Mouse (Mus musculus) lung, postnatal 4 days (tissue): ENCODE results near the gene Pspn.
A peak's percentile ranks its signal among the peaks of the same experiment; 100 is the strongest.

Source experiments
- DNase-seq, 2 experiments: peaks; one replicate each; pipeline ENCODE4 v3.0.0; 2021

Gene Pspn

DNA sequence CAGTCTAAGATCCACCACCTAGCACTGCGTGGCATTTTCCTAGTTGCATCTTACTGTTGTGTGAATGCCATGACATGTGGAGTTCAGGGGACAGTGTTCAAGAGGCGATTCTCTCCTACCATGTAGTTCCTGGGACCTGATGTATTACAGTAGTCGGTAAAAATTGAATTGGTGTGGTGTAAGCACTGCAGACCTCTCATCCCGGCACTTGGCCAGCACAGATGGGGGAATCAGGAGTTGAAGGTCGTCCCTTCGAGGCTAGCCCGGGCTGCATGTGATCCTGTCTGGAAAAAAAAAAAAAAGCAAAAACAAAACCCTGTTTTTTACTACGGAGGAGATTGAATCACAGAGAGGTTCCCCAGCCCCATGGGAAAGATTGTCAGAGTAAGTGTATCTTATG is 4.8 kb downstream of the Pspn start:
- no peak for DNase-seq

DNA sequence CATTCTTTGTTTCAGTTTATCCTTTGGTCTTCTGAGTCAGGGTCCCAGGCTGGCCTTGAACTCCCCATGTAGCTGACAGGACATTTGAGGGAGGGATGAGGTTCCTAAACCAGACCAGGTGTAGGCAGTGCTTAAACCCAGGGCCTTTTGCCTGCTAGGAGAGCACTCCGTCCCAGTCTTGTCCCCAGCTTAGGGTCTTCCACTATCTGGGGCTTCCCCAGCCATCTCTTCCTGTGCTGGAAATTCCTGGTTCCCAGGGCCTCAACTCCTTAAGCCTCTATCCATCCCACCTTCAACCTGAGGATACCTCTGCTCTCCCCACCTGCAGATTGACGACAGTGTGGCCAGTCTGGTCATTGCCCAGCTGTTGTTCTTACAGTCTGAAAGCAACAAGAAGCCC is 8.9 kb downstream of the Pspn start:
- peak in 1 of 2 experiments; percentile 7 for DNase-seq

DNA sequence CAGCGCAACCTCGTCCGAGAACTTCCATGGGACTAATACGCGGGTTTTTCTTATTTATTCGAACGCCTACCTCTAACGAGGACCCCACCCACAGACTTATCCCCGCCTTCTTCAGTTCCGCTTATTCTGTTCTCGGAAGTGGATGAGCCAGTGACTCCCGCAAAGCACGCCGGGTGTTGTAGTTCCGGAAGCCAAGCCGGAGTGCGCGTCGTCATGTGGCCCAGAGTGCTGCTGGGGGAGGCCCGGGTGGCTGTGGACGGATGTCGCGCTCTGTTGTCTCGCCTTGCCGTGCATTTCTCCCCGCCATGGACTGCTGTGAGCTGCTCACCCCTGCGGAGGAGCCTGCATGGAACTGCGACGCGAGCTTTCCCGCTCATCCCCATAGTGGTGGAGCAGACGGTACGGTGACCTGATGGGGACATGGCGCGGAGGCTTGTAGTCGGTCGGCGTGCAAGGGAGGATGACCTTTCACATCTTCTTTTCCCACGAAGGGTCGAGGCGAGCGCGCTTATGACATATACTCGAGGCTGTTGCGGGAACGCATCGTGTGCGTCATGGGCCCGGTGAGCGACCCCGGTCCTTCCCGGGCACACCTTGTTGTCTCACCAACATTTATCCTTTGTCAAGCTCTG is 9.6 kb downstream of the Pspn start, which contains the start of gene Clpp:
TSS of gene Clpp (plus strand) at position 191 of the 632 bp plus-strand sequence.
- peak; percentile 96 for DNase-seq

DNA sequence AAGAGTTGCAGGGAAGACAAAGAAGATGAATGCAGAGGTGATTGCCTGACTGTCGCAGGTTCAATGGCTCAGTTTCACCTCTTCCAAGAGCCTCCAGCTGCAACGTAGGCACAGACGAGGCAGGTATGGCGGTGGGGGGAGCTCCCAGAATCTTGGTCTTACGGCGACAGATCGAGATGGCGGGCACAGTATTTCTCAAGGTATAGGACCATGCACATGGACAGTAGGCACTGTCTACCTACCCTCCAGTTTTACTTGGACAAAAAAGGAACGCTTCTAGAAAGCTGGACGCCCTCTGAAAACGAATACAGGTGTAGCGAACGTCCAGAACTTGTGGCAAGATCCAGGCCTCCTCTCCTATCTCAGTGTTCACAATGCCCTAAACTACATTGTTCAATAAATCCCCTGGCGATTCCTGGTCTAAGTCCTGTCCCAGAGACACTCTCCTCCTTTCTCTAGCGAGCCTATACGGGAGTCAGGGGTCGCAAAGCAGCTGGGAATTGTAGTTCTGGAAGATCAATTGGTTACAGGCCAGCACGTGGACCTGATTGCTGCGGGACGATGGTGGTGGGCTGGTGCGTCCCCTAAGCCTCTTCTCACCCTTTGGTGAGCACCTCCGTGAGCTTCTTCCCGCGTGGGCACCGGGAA is 10.2 kb downstream of the Pspn start:
- peak; percentile 19 to 82 for DNase-seq

DNA sequence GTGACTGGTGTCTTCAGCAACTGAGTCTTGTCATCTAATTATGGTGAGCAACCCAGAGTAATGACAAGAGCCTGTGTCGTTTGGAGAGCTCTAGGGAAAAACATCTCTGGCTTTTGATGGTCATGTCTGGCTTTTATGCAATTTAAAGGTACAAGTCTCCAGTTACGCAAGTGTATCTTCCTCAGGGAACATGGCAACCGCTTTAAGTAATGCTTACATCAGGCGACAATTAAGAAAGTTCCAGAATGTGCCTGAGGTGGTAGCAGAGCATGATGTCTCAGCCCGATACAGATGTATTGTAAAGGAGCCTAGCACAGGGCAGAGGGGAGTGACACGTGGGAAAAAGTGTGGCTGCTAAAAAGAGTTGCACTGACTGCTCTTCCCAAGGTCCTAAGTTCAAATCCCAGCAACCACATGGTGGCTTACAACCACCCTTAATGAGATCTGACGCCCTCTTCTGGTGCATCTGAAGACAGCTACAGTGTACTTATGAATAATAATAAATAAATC is 10.8 kb downstream of the Pspn start:
- DNase-seq = peak in 1 of 2 experiments; percentile 9

DNA sequence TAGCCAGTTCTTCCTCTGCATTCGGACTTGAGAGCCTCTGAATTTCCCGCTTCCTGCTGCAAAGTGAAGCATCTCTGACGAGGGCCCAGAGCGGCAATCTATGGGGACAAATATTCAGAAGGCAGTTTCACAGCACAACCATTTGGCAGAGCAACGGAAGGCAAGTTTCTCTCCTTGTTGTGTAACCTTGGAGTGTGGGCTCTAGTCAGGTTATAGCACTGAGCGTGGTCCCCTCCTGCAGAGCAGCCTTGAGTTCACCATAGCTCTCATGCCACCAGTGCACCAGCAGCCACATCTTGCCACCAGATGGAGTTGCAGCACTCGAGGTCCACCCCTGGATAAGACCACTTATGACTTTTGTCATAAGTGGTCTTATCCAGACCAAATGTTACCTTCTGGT is 11.4 kb downstream of the Pspn start:
- DNase-seq = peak in 1 of 2 experiments; percentile 18

DNA sequence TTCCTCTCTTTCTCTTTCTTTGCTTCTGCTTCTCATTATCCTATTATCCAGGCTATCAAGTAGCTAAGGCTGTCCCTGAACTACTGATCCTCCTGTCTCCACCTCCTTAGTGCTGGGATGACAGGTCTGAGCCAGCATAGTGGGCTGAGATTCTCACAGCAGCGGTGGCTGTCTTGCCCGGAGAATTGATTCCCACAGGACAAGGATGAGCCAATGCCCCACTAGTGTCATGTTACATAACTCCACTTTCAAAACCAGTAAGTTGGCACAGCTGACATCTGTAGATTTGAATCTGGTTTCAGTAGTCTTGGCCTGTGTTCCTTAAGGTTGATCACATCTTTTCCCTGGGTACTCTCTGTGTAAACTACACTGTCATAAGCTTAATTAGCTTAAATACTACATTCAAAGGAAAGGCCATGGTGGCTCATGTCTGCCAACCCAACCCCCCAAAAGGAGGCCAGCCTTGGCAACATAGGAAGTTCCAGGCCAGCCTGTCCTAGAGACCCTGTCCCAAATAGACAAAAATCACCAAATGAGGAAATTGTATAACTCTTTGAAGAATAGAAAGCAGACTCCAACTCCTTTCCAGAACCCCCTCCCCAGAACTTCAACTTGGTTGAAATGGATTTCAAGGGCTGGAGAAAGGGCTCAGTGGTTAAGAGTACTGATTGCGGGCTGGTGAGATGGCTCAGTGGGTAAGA is 13.6 kb downstream of the Pspn start:
- DNase-seq = peak in 1 of 2 experiments; percentile 5

DNA sequence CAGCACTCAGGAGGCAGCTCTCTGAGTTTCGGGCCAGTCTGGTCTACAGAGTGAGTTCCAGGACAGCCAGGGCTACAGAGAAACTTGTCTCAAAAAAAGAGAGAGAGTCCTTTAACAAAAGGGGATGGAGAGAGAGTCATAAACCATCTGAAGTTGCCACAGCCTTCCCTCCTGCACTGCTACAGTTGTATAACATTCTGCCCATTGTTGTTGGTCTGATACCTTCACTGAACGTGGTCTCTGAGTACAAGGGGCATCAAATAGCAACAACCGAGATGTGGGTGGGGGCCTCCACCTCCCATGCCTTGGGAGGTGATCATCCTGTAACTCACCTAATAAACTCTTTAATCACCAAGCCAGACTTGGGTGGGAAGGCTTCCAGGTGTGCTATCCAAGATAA is 14.2 kb downstream of the Pspn start:
- DNase-seq = peak in 1 of 2 experiments; percentile 4

DNA sequence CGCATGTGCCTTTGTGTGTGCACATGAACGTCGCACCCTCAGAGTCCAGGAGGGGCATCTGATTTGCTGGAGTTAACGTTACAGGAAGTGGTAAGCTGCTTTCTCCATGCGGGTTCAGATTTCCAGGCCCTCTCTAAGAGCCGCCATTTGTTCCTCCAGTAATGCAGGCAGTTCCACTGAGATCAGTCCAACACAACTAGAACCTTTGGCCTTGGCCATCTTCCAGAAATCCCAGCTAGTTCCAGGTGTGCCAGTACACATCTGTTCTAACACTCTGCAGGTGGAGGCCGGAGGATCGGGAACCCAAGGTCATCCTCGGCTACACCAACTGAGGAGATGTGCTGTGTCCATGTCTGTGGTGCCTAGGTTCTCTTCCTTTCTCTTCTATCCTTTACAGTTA is 14.9 kb downstream of the Pspn start:
- DNase-seq = peak in 1 of 2 experiments; percentile 17

DNA sequence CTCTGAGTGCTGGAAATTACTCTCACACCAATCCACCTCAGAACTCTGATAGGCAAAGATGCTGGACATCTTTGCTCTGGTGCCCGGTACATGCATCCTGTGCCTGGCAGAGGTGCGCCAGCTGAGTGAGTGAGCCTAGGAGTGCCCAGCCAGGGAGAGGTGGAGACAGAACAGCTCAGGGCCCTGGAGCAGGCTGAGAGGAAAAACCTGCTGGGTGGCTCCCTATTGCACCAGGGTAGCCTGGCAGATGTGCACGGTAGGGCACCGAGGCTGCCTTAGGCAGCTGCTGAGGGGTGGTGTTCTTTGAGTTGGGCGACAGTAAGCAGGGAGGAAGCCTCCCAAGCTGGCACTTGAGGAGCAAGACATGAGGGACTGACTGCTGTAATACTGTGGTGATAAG is 17.8 kb downstream of the Pspn start, which contains the start of gene Acer1:
TSS of gene Acer1 (minus strand) at position 114 of the 400 bp plus-strand sequence.
- DNase-seq = no peak

DNA sequence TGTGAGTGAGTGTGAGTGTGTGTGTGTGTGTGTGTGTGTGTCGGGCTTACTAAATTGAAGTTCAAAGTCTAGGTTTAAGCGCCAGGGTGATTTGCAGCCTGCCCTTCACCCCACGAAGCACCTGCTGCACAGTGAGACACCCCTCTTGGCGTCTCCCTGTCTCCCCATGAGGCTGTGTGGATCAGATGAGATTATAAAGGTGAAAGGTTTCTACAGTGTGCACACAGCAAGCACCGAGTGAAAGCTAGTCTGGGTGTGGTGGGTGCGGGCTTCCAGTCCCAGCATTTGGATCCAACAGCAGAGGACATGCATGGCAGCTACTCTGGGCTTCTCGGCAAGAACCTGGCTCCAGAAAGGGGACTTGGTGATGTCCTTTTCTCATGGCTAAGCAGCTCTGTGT is 18.8 kb downstream of the Pspn start:
- no peak for DNase-seq

DNA sequence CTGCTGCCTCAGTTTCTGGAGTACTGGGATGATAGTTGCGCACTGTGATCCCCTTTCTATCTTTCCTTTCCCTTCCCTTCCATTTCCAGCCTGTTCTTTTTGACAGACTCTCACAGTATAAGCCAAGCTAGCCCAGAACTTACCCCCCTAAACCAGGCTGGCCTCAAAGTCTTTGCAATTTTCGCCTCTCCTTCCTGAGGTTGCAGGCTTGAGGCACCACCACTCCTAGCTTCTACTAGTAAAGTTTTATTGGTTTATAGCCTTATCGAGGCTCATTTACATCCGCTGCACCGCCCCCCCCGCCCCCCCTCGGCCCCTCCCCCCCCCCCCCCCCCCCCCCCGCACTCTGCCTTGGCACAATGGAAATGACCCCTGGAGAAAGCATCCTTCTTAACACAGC is 20.3 kb downstream of the Pspn start:
- DNase-seq = no peak

DNA sequence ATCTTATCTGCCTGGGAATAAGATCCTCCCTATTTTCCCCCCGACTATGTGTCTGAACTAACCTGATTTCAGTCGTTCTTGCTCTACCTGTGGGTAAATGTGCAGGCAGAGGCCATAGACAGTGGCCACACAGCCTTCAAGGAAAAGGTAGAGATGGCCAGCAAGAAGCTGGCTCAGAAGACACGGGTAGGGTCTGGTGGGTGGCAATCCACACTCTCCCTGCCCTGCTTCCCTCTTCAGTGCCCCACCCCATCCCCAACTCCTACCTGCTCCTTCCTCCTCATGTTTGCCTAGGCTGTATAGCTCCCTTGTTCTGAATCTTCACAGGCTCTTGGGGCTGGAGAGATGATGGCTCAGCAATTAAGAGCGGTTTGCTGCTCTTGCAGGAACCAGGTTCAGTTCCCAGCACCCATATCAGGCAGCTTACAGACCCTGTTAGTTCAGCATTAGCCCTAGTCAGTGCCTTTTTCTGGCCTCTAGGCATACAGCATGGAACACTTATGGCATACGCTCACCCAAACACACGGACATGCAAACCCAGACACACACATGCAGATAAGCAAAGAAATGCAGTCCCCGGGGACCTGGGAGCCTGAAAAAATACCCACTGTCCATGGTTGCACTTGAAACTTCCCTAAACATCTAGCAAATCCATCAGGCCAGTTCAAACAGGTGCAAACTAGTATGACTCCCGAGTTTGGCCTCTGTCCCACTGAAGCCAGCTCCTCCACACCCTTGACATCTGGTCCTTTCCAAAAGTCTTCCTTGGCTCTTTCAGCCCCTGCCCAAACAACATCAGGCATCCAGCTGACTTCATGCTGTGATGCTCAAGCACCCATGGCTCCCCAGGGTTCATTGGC is 23.1 kb downstream of the Pspn start:
- peak in 1 of 2 experiments; percentile 3 for DNase-seq

DNA sequence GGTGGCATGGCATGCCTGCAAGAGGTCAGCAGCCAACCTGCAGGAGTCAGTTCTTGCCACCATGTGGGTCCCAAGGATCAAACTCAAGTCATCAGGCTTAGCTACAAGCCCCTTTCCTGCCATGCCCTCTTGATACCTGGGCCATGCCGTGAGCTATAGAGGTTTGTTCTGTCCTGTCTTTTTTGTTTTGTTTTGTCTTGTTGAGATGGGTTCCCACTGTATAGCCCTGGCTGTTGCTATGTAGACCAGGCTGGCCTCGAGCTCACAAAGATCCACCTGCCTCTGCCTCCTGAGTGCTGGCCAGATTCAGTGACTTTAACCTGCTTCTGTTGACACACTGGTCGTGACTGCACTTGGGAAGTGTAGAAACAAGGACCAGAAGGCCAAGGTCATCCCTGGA is 24.4 kb downstream of the Pspn start:
- DNase-seq = no peak

DNA sequence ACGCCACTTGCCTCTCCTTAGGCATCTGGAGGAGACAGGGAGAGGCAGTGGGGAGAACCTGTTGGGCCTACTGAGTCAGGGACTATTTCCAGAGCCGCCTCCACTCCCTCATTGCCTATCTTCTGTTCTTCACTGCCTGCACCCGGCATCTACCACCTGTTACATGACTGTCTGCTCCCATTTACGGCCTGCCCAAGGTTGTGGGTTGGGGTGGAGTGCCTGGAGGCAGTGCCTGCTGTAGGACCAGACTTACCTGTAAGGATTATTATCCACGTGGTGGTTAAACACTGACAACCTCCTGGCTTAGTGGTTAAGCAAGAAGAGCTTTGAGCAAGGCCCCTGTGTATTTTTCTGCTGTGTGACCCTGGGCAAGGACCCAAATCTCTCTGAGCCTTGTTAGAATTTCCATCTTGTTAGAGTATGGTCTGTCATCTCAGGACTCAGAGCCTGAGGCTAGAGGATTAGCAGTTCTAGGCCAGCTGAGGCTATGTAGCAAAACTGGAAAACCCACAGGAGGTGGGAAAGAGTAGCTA is 25.0 kb downstream of the Pspn start:
- DNase-seq = no peak

DNA sequence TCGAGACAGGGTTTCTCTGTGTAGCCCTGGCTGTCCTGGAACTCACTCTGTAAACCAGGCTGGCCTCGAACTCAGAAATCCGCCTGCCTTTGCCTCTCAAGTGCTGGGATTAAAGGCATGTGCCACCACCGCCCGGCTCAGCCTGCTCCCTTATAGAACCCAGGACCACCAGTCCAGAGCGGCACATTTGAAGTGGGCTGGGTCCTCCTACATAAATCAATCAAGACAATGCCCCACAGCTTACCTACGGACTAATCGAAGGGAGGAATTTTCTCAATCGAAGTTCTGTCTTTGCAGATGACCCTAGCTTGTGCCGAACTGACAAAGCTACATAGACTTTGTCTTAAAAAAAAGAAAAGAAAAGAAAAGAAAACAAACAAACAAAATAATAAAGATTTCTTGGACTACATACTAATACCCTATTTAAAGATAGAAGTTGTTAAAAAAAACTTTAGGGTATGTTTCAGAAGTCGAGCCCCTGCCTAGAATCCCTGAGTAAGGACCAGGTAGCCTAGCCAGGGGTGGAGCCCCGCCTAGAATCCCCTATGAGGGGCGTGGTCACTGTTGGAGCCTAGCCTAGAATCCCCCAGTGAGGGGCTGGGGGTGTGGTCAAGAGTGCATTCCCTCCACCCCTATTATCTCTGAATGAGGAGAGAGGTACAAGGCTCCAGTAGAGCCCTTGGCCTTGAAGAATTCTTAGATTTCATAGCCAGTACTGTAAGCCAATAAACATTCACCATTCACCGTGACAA is 25.7 kb downstream of the Pspn start:
- DNase-seq = no peak

DNA sequence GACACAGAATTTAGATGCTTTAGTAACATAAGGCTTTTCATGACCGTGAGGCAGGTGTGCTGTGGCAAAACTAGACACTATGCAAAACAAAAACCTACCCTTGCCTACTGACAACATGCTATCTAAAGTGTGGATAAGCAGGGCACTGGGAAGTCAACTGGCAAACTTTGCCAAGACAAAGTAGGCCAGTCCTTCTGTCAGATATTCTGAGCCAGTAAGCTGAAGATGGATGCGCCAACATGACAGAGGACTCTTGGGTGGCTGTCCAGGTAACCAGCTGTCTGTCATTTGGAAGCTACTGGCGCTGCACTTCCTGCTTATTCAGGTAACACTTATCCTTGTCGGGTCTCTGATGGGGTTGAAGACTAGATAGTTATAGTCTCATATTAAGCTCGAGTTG is 29.7 kb downstream of the Pspn start:
- DNase-seq = no peak

DNA sequence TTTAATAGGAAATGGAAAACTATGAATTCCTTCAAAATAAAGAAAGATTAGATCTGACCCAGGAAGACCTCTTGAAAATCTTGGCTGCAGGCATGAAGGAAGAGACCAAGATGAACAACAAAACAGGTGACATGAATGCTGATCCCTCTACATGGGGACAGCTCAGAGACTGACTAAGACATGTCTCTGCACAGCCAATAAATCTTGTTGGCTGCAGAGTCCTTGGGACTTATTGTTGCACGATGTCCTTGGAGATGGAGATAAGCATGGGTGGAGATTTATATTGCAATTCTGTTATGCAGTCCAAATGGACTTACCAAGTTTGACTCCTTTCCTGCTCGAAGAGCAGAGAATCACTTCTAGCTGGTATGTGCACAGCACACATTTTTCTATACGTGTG is 30.5 kb downstream of the Pspn start:
- DNase-seq = no peak

DNA sequence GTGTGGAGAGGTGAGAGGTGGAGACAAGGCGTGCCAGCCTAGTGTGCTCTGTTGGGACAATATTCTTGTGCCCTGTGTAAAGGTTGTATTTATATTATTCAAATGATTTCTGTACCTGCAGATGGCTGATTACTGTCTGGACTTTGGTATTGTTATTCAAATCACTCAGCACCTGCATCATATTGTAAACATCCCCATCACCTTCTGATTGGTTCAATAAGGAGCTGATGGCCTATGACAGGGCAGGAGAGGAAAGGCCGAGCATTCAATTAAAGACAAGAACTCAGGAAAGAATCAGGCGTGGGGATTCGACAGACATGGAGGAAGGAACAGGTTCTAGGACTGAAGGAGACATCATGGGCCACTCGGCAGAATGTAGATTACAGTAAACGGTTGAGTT is 36.2 kb downstream of the Pspn start:
- no peak for DNase-seq

DNA sequence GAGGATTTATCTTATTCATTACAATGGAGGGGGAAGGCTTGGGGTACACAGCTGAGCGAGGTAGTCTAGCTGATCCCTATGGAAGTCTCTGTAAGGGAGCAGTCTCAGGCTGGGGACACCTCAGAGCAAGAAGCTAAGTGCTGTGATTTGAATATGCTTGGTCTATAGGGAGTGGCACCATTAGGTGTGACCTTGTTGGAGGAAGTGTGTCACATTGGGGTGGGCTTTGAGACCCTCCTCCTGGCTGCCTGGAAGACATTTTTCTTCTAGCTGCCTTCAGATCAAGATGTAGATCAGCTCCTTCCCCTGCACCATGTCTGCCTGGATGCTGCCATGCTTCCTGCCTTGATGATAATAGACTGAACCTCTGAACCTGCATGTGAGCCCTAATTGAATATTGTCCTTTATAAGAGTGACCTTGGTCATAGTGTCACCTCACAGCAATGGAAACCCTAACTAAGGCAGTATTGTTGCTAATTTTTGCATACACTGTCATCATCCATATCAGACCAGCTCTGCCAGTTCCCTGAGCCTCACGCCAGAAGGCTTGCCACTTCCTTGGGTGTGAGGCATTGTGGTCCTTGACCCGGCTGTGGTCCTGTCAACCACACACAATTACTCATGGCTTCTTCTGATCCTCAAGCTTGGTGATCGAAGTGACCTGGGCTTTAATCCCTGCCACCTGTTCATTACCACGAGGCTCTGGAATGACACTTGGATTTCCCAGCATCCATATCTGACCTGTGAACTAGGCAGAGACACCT is 37.0 kb downstream of the Pspn start:
- DNase-seq = no peak

DNA sequence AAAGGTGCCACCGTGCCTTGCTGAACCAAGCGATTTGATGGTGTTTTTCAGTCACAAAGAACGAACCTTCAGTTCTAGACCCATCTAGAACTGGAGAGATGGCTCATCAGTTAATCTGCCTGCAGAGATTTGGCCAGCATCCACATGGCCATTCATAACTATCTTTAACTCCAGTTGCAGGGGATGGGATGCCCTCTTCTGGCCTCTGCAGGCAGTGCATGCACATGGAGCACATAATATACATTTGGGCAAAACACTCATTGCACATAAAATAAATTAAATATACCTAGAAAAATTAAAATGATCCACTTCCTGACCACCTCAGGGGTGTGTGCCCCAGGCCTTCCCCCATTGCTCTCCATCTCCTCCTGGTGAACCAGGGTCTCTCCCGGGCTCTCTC is 37.9 kb downstream of the Pspn start:
- no peak for DNase-seq
